Mouse (Mus musculus) cerebellum, adult 11-12 months (tissue): ENCODE measurements around the gene Pbx4.

Experiments
- DNase-seq: peaks from one replicate; pipeline ENCODE4 v3.0.0; 2022

Gene Pbx4

DNA sequence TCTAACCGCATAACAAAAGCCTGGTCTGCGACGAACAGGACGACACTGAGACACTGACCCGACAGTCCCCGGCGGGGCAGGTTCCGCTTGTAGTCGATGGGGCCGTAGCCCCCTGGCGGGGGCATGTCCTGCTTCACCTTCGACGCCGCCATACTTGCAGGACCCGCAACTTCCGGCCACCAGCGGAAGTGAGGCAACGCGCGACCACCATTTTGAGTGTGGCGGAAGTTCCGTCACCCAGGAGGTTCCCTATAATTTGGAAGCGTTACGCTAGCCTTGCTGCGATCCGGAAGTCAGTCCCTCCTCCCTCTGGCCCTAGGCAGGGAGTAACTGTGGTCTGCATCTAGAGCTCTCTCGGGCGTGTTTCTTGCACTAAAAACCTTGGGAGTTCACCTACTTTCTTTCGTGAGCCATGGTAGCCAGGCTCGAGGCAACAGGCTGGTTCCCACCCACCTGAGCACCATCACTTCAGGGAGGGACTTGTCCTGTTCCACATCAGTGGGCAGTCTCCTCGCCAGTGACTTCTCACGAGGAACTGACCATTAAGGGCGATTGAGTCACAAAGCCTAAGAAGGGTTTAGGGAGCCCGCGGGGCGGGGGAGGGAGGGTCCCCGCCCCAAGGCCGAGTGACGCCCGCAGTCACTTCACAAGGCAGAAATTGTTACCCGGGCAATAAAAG lies 69.3 kb downstream of the Pbx4 start:
- peak; percentile 96 for DNase-seq

DNA sequence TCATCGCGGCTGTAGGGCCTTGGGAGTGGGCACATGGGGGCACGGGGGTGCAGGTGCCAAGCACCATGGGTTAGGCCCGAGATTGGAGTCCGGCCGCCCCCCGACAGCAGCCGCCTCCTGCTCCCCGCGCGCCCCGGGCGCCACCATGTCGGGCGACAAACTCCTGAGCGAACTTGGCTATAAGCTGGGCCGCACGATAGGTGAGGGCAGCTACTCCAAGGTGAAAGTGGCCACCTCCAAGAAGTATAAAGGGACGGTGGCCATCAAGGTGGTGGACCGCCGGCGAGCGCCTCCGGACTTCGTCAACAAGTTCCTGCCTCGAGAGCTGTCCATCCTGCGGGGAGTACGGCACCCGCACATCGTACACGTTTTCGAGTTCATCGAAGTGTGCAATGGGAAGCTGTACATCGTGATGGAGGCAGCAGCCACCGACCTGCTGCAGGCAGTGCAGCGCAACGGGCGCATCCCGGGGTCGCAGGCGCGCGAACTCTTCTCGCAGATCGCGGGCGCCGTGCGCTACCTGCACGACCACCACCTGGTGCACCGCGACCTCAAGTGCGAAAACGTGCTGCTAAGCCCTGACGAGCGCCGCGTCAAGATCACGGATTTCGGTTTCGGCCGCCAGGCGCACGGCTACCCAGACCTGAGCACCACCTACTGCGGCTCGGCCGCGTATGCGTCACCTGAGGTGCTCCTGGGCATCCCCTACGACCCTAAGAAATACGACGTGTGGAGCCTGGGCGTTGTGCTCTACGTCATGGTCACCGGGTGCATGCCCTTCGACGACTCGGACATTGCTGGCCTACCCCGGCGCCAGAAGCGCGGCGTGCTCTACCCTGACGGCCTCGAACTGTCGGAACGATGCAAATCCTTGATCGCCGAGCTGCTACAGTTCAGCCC lies 70.1 kb downstream of the Pbx4 start, which contains the start of the genes Tssk6, Ndufa13 and Yjefn3:
Gene Tssk6 (plus strand): TSS at position 22 of the 900 bp plus-strand sequence.
Gene Ndufa13 (minus strand): TSS at position 396 of the 900 bp plus-strand sequence.
Gene Yjefn3 (minus strand): TSS at position 550 of the 900 bp plus-strand sequence.
- peak; percentile 81 for DNase-seq

DNA sequence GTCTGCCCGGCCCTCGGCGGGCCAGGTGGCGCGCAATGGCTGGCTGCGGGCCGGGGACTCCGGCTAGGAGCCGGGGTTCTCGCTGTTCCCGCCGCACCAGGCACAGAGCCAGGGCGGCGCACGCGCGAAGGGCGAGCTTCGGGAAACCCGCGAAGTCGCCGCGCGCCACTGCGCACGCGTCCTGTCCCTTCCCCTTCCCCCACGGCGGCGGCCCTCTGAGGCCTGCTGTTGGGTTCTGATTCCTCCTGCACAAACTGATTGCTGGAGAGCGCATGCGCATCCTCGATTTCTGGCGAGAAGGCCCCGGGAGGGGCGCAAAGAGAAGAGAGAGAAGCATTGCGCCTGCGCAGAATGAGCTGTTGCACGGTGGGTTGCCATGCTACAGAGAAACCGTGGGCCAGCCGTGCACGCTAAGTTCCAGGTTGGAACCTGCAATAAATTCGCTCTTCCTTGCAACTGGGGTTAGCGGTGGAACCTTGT lies 70.8 kb downstream of the Pbx4 start:
- DNase-seq, result peak; percentile 100

DNA sequence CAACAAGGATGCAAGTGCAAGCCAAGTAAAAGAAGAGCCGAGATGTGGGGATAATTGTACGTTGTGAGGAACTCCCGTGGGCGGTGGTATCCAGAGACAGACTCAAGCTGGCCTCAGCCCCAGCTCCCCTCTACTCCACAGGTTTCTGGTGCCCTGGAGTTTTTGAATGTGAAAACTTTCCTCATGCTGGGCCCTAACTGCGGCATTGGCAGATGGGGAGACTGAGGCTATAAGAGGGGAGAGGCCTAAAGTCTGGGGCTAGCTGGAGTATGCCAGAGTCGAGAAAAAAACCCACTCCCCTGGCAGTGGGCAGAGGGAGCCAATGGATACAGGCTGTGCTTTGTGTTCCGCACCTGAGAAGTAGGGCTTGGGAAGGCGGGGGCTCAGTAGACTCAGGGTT lies 71.8 kb downstream of the Pbx4 start:
- peak; percentile 60 for DNase-seq

DNA sequence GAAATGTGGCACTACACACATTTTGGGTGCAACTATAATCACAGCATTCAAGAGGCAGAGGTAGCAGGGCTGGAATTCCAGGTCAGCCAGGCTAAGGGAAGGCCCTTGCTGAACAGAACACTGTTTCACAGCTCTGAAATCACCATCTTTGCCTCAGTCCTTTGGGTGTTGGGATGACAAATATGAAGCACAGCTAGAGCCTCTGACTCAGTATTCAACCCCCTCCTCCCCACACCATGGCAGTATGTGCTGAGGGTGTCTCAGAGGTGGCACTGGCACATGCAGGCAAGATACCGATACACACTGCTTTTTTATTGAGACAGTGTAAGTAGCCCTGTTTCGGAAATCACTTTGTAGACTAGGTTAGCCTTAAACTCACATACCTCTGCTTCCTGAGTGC lies 74.0 kb downstream of the Pbx4 start:
- DNase-seq, result no peak

DNA sequence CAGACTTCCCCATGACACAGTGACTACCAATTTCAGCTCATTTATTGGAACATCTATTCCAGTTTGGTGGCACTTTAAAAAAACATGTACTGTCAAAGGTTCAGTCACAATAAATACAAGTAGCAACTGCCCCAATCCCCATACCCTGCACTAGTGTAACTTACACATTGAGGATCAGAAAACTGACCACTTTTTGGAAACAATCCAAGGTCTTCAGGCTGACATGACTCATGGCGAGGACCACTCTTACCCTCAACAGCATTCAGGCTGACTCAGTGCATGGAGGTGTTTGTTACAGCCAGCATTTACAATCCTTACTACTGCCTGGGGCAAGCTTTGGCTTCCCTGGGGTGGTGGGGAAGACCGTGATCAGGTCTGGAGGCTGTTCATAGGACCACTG lies 74.8 kb downstream of the Pbx4 start:
- peak; percentile 7 for DNase-seq

DNA sequence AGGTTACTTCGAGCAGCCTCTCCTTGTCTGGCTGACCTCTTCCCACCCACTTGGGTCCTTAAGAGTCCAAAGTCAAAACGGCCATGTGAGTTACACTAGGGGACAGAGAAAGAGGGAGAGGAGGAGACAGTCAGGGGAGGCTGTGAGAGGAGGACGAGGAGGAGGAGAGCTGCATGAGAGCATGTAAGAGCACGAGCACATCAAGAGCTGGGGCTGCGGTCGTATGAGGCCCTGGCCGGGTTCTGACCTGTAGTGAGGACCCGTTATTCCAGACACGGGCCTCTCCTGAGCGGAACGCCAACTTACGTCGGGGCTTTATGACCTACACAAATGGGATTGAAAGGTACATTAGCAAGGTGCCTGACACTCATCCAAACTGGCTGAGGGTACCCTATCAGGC lies 79.6 kb downstream of the Pbx4 start:
- DNase-seq, result no peak

DNA sequence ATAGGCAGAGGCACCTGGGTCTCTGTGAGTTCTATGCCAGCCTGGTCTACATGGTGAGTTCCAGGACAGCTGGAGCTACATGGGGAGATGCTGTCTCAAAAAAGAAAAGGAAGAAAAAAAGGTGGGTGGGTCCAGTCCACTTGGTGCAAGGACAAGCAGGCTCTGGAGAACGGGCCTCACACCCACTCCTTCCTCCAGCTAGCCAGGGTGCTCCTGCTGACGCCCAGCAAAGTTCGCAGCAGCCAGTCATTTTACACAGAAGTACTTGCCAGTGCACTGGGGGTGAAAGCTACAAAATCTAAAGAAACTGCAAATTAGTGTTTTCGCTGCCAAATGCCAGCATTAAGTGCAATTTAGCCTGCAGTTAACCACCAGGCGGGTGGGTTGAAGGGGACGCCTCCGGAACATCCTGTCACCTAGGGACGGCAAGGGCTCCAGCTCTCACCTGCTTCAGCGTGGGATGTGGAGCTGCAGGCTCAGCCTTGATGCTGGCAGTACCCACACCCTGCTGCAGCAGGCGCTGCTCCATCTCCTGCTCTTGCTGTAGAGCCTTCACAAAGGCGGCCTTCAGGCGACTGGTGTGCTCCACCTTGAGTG lies 80.3 kb downstream of the Pbx4 start:
- DNase-seq, result no peak

DNA sequence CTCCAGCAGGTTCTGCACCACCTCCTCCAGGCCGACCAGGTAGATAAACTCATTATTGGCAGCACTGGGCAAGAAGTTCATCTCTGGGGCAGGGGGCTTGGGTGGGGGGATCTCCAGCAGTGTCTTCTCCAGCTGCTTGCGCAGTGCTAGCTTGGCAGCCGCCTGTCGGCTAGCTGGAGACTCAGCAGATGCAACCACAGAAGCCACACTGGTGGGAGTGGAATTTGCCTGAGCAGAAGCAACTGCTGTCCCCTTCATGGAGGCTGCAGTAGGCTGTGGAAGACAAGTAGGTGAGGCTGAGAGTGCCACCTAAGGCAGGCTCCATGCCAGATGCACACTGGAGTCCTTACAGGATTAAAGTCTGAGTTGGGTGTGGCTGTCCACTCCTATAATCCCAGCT lies 82.2 kb downstream of the Pbx4 start:
- DNase-seq, result no peak

DNA sequence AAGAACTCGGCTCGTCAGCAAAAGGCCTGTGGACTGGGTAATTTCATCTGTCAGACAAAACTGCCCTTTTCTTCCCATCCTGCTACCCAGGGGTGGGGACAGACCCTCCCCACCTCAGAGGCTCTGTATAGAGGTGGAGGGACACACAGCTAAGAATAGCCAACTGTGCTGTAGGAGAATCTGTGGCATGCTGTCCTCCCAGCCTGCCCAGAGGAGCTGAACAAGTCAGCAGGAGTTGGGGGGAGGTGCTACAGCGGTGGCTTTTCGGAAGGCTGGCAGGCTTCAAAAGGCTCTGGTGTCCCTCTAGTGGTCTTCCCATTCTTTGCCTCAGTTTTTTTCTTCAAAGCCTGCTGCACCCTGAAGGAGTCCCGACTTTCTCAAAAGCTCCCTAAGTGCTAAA lies 83.5 kb downstream of the Pbx4 start:
- no peak for DNase-seq

DNA sequence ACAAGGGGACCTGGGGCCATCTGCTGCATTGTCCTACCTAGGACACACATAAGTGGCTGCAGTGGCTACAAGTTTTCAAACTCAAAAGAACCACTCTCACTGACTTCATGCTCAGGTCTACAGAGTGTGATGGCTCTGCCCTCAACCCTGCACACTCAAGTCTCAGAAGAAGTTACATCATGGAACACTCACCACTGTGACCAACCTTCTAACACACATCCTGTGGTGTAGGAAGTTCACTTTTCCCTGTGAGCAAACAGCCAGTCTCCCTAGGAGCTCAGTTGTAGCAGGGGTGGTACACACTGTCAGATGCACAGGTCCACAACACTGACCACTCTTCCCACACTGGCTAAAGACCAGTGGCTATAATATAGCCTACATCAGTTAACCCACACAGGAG lies 86.2 kb downstream of the Pbx4 start:
- no peak for DNase-seq

DNA sequence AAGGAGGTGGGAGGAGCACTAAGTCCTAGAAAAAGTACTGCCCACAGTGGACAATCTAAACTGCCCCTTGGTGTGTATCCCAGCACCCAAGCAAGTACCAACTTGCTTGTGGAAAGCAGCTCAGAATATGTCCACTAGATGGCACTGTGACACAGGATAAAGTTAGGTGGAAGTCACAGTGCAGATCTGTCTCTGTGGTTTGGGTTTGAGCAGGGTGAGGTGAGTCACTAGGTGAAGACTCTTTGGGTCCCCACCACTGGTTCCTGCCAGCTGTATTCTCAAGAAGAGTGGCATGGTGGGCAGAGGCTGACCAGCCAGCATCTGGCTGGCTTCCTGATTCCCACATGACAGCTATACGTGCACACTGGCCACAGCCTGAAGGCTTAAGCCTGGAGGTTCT lies 86.7 kb downstream of the Pbx4 start:
- peak; percentile 72 for DNase-seq

DNA sequence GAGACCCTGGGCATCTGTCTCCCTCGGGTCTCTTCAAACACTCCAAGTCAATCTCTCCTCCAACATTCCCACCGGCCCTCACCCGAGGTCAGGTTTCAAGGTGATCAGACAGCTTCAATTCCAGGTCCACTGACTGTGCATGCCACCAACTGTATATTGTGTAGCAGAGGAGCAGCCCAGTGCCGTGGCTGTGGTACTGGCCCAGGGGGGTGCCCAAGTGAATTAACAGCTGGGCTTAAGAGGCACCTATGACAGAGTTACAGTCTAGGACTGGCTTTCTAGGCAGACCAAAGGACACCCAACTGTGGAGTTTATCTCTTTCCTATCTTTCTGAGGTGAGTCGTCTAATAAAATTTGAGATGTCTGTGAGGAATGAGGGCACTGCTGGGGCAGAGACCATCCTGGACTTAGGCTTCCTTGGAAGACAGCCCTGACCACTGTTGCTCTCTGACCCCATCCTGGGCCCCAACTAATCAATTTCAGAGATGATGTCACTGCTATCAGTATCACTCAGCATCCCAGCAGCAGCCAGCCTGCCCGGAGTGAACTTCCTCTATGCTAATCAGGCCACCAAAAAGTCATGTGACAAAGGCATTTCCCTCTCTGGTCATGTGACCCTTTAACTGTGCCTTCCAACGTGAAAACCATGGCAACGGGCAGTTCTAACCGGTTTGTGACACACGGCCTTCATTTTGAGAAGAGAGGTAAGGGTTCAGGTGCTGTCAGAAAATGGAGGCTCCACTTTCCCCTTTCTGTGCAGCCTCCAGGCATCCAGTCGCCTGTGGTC lies 87.8 kb downstream of the Pbx4 start:
- DNase-seq, result no peak

DNA sequence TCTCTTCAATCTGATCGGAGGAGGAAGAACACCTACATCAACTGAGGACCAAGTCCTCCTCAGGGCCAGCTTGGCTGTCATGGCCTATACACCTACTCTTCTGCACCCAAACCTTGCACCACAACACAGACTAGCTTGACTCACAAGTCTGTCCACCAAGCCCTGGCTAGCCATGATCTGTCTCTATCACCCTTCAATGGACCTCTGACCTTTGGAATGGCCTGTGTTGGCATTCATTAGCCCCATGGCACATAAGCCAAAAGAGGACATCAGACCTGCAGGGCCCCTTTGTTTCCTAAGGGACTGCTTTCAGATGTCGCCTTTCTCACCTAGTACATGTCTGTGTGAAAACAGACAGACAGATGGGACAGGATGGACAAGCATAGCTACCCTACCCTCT lies 88.8 kb downstream of the Pbx4 start:
- DNase-seq, result no peak
